Mouse (Mus musculus): ENCODE results near the gene Timm13.

DNA sequence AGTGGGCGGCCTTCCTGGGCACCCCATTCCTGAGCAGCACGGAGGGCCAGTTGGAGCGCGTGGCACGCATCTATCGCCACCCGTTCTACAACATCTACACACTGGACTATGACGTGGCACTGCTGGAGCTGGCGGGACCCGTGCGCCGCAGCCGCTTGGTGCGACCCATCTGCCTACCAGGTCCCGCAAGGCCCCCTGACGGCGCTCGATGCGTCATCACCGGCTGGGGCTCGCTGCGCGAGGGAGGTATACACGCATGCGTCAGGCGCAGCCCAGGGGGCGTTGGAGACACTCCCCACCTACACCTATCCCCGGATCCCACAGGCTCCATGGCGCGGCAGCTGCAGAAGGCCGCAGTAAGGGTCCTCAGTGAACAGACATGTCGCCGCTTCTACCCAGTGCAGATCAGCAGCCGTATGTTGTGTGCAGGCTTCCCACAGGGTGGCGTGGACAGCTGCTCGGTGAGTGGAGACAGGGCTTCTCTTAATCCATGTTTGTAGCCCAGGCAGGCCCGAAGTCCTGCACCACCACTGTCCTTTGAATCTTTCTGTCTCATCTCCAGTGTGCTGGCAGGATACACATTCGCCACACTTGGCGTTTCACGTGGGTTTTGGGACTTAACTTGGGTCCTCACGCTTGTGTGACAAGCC is 2.8 kb downstream of the Timm13 start:
- TF ChIP-seq POLR2A (IDR thresholded peaks at IDR 0.05; ENCODE audit: borderline replicate concordance, insufficient read depth, low read length), result no peak
- TF ChIP-seq CTCF (IDR thresholded peaks at IDR 0.05; ENCODE audit: borderline replicate concordance, insufficient read depth, low read depth, low read length), result no peak
